Mouse (Mus musculus): Measurements from ENCODE around the gene Pde6g. TPM values are rescaled to one million over a fixed set of nuclear protein-coding genes. Genes with fewer than 3 reads are reported as not detected.

Gene Pde6g
- polyA plus RNA-seq, 1 experiment from 2014 or later, result not detected

GRCm38 (mm10) chr11:120483448-120483934, 30.2 kb upstream of the Pde6g start:
- Histone ChIP-seq H3K4me3 (ENCODE audit: low read depth, low read length) (no peak overlapping the region), H3K36me3 (ENCODE audit: insufficient read depth, low read length) (peaks cover 39% of the 10 kb centered on the region), H3K27ac (ENCODE audit: low read length) (no peak overlapping the region), H3K4me1 (ENCODE audit: insufficient read depth, low read depth, low read length) (no peaks in the 10 kb centered on the region; the same call in 1 of the 2 replicates), H3K9ac (replicated peaks; ENCODE audit: low read depth) (no peak overlapping the region), H3K9me3 (ENCODE audit: low read length) (no peaks in the 10 kb centered on the region), H3K27me3 (replicated peaks; ENCODE audit: insufficient read depth, low read length) (no peaks in the 10 kb centered on the region), H3K4me2 (replicated peaks; ENCODE audit: low read depth, low read length) (no peak overlapping the region; the same call in 1 of the 2 replicates)
- ATAC-seq (no peak), DNase-seq (ENCODE audit: low spot score) (no peak)
- 91% methylated on average over 7 of the region's 7 CpGs for WGBS
- TF ChIP-seq CTCF (IDR thresholded peaks at IDR 0.05) (no peak), EP300 (IDR thresholded peaks at IDR 0.05) (no peak)

- Histone ChIP-seq H3K36me3 (ENCODE audit: insufficient read depth, low read length) (peaks cover 49% of the 10 kb centered on the region), H3K27ac (ENCODE audit: low read length) (no peak overlapping the region), H3K27me3 (replicated peaks; ENCODE audit: insufficient read depth, low read length) (no peaks in the 10 kb centered on the region), H3K9ac (replicated peaks; ENCODE audit: low read depth) (no peak overlapping the region), H3K4me3 (ENCODE audit: low read depth, low read length) (no peak overlapping the region), H3K4me2 (replicated peaks; ENCODE audit: low read depth, low read length) (no peak overlapping the region), H3K9me3 (ENCODE audit: low read length) (no peaks in the 10 kb centered on the region), H3K4me1 (ENCODE audit: insufficient read depth, low read depth, low read length) (0 out of 2 replicates have a peak, but pooled peaks cover 8% of the 10 kb centered on the region)
- 99% methylated on average over 6 of the region's 6 CpGs for WGBS
- DNase-seq (ENCODE audit: low spot score) (no peak), ATAC-seq (no peak)
- TF ChIP-seq EP300 (IDR thresholded peaks at IDR 0.05) (no peak), CTCF (IDR thresholded peaks at IDR 0.05) (no peak)
Observed at GRCm38 (mm10) chr11:120472052-120472451, 18.8 kb upstream of the Pde6g start.

GRCm38 (mm10) chr11:120467736-120468092, 14.4 kb upstream of the Pde6g start:
- WGBS, result 1% methylated on average over 32 of the region's 33 CpGs
- H3K27me3 ChIP-seq (replicated peaks; ENCODE audit: insufficient read depth, low read length), result no peaks in the 10 kb centered on the region
- H3K9ac ChIP-seq (replicated peaks; ENCODE audit: low read depth), result peak overlapping the region; percentile 74
- no peaks in the 10 kb centered on the region for H3K9me3 ChIP-seq (ENCODE audit: low read length)
- no peak overlapping the region for H3K27ac ChIP-seq (ENCODE audit: low read length)
- 0 out of 2 replicates have a peak, but pooled peaks cover 8% of the 10 kb centered on the region for H3K4me1 ChIP-seq (ENCODE audit: insufficient read depth, low read depth, low read length)
- no peak for TF ChIP-seq EP300 (IDR thresholded peaks at IDR 0.05)
- no peak for TF ChIP-seq CTCF (IDR thresholded peaks at IDR 0.05)
- ATAC-seq (no peak), DNase-seq (ENCODE audit: low spot score) (no peak)
- H3K4me2 ChIP-seq (replicated peaks; ENCODE audit: low read depth, low read length), result peak overlapping the region; percentile 88
- peaks cover 31% of the 10 kb centered on the region for H3K36me3 ChIP-seq (ENCODE audit: insufficient read depth, low read length)
- peak overlapping the region; percentile 82 for H3K4me3 ChIP-seq (ENCODE audit: low read depth, low read length)

- Histone ChIP-seq H3K4me1 (ENCODE audit: insufficient read depth, low read depth, low read length) (0 out of 2 replicates have a peak, but pooled peaks cover 8% of the 10 kb centered on the region), H3K27ac (ENCODE audit: low read length) (0 out of 2 replicates have a peak within 1 kb of the TSS, but pooled peaks have one; percentile 33), H3K4me2 (replicated peaks; ENCODE audit: low read depth, low read length) (peak within 1 kb of the TSS; percentile 88), H3K9me3 (ENCODE audit: low read length) (no peaks in the 10 kb centered on the region), H3K9ac (replicated peaks; ENCODE audit: low read depth) (peak within 1 kb of the TSS; percentile 74), H3K36me3 (ENCODE audit: insufficient read depth, low read length) (peaks cover 25% of the 10 kb centered on the region), H3K27me3 (replicated peaks; ENCODE audit: insufficient read depth, low read length) (no peaks in the 10 kb centered on the region), H3K4me3 (ENCODE audit: low read depth, low read length) (peak within 1 kb of the TSS; percentile 82)
- peak; percentile 100 for ATAC-seq
- under 1% methylated on average over 44 of the region's 54 CpGs for WGBS
- no peak for TF ChIP-seq EP300 (IDR thresholded peaks at IDR 0.05)
- no peak for TF ChIP-seq CTCF (IDR thresholded peaks at IDR 0.05)
- peak; percentile 98 for DNase-seq (ENCODE audit: low spot score)
Observed at GRCm38 (mm10) chr11:120467051-120467735, 13.9 kb upstream of the Pde6g start, which contains the start of gene Arl16. TSS of gene Arl16 (minus strand) at chr11:120467607.

- Histone ChIP-seq H3K27ac (ENCODE audit: low read length) (no peak overlapping the region), H3K4me1 (ENCODE audit: insufficient read depth, low read depth, low read length) (0 out of 2 replicates have a peak, but pooled peaks cover 8% of the 10 kb centered on the region), H3K9ac (replicated peaks; ENCODE audit: low read depth) (no peak overlapping the region), H3K4me2 (replicated peaks; ENCODE audit: low read depth, low read length) (no peak overlapping the region), H3K36me3 (ENCODE audit: insufficient read depth, low read length) (peaks cover 9% of the 10 kb centered on the region), H3K27me3 (replicated peaks; ENCODE audit: insufficient read depth, low read length) (no peaks in the 10 kb centered on the region), H3K9me3 (ENCODE audit: low read length) (no peaks in the 10 kb centered on the region), H3K4me3 (ENCODE audit: low read depth, low read length) (no peak overlapping the region)
- ATAC-seq (no peak), DNase-seq (ENCODE audit: low spot score) (no peak)
- whole genome bisulfite sequencing, result 78% methylated on average over 4 of the region's 4 CpGs
- TF ChIP-seq CTCF (IDR thresholded peaks at IDR 0.05), result no peak
- TF ChIP-seq EP300 (IDR thresholded peaks at IDR 0.05), result no peak
Observed at GRCm38 (mm10) chr11:120465521-120465920, 12.2 kb upstream of the Pde6g start.

- TF ChIP-seq EP300 (IDR thresholded peaks at IDR 0.05) (no peak), CTCF (IDR thresholded peaks at IDR 0.05) (no peak)
- Histone ChIP-seq H3K27me3 (replicated peaks; ENCODE audit: insufficient read depth, low read length) (no peaks in the 10 kb centered on the region), H3K9ac (replicated peaks; ENCODE audit: low read depth) (no peak overlapping the region), H3K4me1 (ENCODE audit: insufficient read depth, low read depth, low read length) (0 out of 2 replicates have a peak, but pooled peaks cover 8% of the 10 kb centered on the region), H3K36me3 (ENCODE audit: insufficient read depth, low read length) (peaks cover 4% of the 10 kb centered on the region; the same call in 1 of the 2 replicates), H3K4me3 (ENCODE audit: low read depth, low read length) (no peak overlapping the region), H3K27ac (ENCODE audit: low read length) (no peak overlapping the region), H3K4me2 (replicated peaks; ENCODE audit: low read depth, low read length) (no peak overlapping the region), H3K9me3 (ENCODE audit: low read length) (no peaks in the 10 kb centered on the region)
- 89% methylated on average over 5 of the region's 5 CpGs for WGBS
- no peak for ATAC-seq
- DNase-seq (ENCODE audit: low spot score), result no peak
Observed at GRCm38 (mm10) chr11:120464365-120464764, 11.1 kb upstream of the Pde6g start.

Measured in lung, postnatal 0 days (tissue).